Mouse (Mus musculus): ENCODE measurements at regions not wholly inside any gene's neighbourhood (a gene's known extent, or its start where the extent isn't known, plus 50 kb on each side); places are given as distances from the start of the nearest gene placed in this dataset.

DNA sequence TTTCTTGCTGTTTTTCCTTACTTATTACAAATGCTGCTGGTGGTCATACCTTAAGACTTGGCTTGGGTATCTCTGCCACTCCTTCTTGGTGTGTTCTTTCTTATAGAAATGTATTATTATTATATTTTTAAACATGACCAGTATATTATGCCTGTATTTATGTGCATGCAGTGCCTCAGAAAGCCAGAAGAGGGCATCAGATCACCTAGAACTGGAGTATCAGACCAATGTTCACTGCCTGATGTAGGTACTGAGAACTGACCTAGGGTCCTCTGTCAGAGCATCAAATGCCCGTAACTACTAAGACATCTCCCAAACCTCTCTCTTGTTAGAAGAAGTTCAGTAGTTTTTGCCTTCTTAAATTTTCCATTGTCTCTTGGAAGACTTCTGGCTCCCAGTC lies 380.7 kb downstream of the Zfp619 start:
- TF ChIP-seq CTCF (IDR thresholded peaks at IDR 0.05; ENCODE audit: control insufficient read depth, insufficient read depth, insufficient replicate concordance, low read depth, low read length) (no peak), POLR2A (IDR thresholded peaks at IDR 0.05; ENCODE audit: control insufficient read depth, low read depth, low read length) (no peak)
